Mouse (Mus musculus) adrenal gland, adult 10 weeks (tissue): ENCODE results near the gene Rorb. TPM values are rescaled to one million over a fixed set of nuclear protein-coding genes. Genes with fewer than 3 reads are reported as not detected.

ENCODE experiments used
- polyA plus RNA-seq: library from polyadenylated mRNA; stranded (reverse); fragments of 350-450 nt; fragmentation: Illumina TruSeq; extraction: RNeasy Lipid Tissue Mini Kit (QIAGEN cat#74804); gene quantifications from one replicate; pipeline ENCODE4 v1.2.3, GENCODE M21; 2014; ENCODE audit warnings: low read depth, low replicate concordance

Rorb gene
- 0.35 TPM for polyA plus RNA-seq

GRCm38 (mm10) chr19:19110793-19111427 is at the start of gene Rorb:
Gene Rorb (minus strand): TSS chr19:19111196.

